Mouse (Mus musculus): Measurements from ENCODE around the gene Tceal7. TPM values are rescaled to one million over a fixed set of nuclear protein-coding genes. Genes with fewer than 3 reads are reported as not detected.
A peak's percentile ranks its signal among the peaks of the same experiment; 100 is the strongest.
"Not testable (repeated sequence)": the region's sequence is repeated elsewhere in the genome, so short reads cannot be mapped to it uniquely, and the experiment has no call there.

Tceal7 gene
- polyA plus RNA-seq, 1 experiment from 2014 or later, result 2.5 TPM

DNA sequence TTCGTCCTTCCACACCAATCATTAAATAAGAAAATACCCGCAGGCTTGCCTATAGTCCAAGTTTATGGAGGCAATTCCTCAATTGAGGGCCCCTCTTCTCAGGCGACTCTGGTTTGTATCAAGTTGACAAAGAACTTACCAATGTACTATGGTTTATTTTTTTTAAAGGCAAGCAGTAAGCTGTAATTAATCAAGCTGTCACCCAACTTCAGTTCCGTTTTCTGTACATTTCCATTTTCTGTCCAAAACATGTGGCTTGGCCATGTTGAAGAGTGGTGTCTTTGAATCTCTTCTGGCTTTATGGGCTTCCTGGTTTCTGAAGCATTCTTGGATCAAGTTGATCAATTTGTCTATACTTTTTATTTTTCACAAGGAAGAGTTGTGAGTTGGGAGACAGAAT lies 53.6 kb downstream of the Tceal7 start:
- peaks cover 6% of the 10 kb centered on the region; the same call in 1 of the 2 replicates for H3K36me3 ChIP-seq
- H3K9me3 ChIP-seq, result no peaks in the 10 kb centered on the region
- H3K27me3 ChIP-seq (ENCODE audit: insufficient read depth, poor library complexity, severe bottlenecking), result no peaks in the 10 kb centered on the region
- DNase-seq (ENCODE audit: low spot score), result no peak
- no peak overlapping the region for H3K4me3 ChIP-seq
- H3K4me1 ChIP-seq, result peaks cover 5% of the 10 kb centered on the region; the same call in 1 of the 2 replicates
- H3K27ac ChIP-seq, result no peak overlapping the region
- 51% methylated on average over 4 of the region's 4 CpGs for WGBS

DNA sequence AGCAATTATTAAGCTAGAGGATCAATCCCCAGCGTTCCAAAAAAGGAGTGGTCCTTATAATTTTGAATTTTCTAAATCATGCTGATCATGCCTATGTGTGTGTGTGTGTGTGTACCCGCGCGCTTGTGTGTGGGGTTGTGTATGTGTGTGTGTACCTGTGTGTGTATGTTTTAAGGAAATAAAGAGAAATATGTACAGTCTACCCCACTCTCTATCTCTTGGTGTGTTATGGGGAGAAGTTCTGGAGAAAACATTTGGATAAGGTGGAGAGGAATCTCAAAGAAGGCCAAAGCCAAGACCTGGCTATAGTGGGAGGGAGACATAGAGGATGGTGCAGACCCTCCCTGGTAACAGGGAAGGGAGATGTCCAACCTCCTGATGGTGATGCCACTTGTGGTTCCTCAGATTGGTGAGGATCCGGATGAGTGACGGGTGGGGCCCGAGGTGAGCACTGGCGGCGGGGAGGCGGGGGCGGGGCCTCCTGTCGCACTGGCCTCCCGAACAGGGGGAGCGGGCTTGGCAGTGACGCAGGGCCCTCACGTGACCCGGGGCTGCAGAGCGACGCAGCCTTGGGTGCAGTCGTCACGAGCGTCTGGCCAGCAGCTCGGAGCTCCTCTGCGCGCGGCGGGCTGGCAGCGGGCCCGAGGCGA lies 55.3 kb downstream of the Tceal7 start, which contains the start of gene Bex3:
TSS of gene Bex3 (plus strand) at position 511 of the 650 bp plus-strand sequence.
- 77% methylated on average over 4 of the region's 30 CpGs for WGBS
- H3K27ac ChIP-seq, result peak within 1 kb of the TSS; percentile 79

DNA sequence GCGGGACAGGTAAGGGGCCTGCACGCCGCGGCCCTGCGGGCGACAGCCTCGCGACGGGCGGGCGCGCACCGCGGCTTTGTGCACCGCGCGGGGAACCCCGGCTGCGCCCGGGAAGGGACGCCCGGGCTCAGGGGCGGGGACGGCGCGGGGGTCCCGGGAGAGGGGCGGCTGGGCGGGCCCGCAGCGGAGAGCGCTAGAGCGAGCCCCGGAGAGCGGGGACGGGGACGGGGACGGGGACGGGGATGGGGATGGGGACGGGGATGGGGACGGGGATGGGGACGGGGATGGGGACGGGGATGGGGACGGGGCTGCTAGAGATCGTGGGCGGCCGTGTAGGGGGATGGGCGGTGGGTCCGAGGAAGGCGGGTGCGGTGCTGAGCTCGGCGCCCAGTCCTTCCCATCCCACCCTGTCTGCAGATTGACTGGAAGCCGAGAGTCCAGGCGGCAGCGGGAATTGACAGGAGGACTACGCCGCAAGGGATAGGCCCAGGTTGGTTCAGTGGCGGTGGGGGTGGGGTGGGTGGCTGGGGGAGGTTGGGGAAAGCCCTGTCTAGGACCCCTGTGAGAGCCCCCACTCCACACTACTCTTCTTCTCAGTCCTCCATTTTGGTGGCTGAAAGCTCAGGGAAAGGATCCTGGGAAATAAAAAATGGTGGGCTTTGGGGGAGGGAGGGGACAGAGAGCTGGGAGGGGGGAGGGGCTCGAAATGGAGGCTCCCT lies 56.0 kb downstream of the Tceal7 start:
- not testable (repeated sequence) for H3K4me1 ChIP-seq; H3K27me3 ChIP-seq (ENCODE audit: insufficient read depth, poor library complexity, severe bottlenecking); H3K36me3 ChIP-seq; H3K9me3 ChIP-seq; DNase-seq (ENCODE audit: low spot score)
- Histone ChIP-seq H3K4me3 (peak overlapping the region; percentile 57), H3K27ac (peak overlapping the region; percentile 79)
- WGBS, result 23% methylated on average over 13 of the region's 60 CpGs

More for the DNA sequence above, 55.3 kb downstream of the Tceal7 start, which contains the start of gene Bex3:
- peak within 1 kb of the TSS; percentile 57 for H3K4me3 ChIP-seq
- H3K9me3 ChIP-seq; H3K4me1 ChIP-seq; H3K27me3 ChIP-seq (ENCODE audit: insufficient read depth, poor library complexity, severe bottlenecking); DNase-seq (ENCODE audit: low spot score); H3K36me3 ChIP-seq: not testable (repeated sequence)

DNA sequence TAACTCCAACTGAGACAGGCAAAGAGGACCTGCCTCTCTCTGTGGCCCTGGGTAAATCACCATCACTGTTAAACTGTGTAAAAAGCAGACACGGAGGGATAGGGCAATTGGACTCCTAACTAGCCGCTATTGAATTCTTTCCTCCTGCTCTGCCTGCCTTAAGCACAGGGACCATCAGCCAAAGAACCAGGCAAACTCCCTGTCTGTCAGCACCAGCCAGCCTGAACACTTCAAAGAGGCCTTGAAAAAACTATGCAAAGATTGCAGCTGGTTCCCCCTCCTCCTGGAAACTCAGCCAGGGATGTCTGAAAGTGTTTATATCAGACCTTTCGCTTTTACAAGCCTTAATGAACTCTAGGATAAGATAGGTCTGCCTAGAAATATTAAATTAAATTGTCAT lies 60.0 kb downstream of the Tceal7 start:
- Histone ChIP-seq H3K27me3 (ENCODE audit: insufficient read depth, poor library complexity, severe bottlenecking) (no peaks in the 10 kb centered on the region), H3K36me3 (peaks cover 6% of the 10 kb centered on the region; the same call in 1 of the 2 replicates), H3K27ac (no peak overlapping the region), H3K4me3 (no peak overlapping the region), H3K9me3 (no peaks in the 10 kb centered on the region), H3K4me1 (peaks cover 5% of the 10 kb centered on the region; the same call in 1 of the 2 replicates)
- 31% methylated on average over 3 of the region's 3 CpGs for WGBS
- peak; percentile 76 for DNase-seq (ENCODE audit: low spot score)

DNA sequence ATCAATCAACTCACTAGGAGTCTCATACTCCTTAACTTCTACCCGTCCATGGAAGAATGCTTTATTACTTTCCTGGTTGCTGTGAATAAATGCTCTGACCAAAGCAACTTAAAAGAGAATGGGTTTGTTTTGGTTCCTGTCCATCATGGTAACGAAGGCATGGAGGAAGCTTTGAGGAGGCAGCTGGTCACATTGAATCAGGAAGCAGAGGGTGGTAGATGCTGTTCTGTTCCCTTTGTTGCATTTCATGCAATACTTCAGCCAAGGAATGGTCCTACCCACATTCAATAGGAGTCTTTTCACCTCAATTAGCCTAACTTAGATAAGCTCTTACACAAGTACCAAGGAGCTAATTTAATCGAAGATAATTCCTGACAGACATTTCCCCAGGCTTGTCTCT lies 60.8 kb downstream of the Tceal7 start:
- Histone ChIP-seq H3K9me3 (no peaks in the 10 kb centered on the region), H3K4me3 (no peak overlapping the region), H3K27ac (no peak overlapping the region), H3K36me3 (peaks cover 6% of the 10 kb centered on the region; the same call in 1 of the 2 replicates), H3K4me1 (peaks cover 5% of the 10 kb centered on the region; the same call in 1 of the 2 replicates), H3K27me3 (ENCODE audit: insufficient read depth, poor library complexity, severe bottlenecking) (no peaks in the 10 kb centered on the region)
- 38% methylated on average over 3 of the region's 3 CpGs for WGBS
- no peak for DNase-seq (ENCODE audit: low spot score)

Small RNA genes within 50 kb of the gene (microRNA-seq; reads per million reads assigned to microRNA genes)
- gene Mir6383, result not detected

Other genes with a start within 250 kb of the Tceal7 start
- 92.5 and 109 TPM in 2 replicates for gene Arxes2, start 221.0 kb upstream of the Tceal7 start, polyA plus RNA-seq (2016; fragmentation: Nextera tagmentation; extraction: Ambion mirVana)
- gene Arxes1, start 181.4 kb upstream of the Tceal7 start, polyA plus RNA-seq (2016; fragmentation: Nextera tagmentation; extraction: Ambion mirVana), result 32.3 and 46.8 TPM in 2 replicates
- gene Bex2, start 146.5 kb upstream of the Tceal7 start, polyA plus RNA-seq (2016; fragmentation: Nextera tagmentation; extraction: Ambion mirVana), result 83.6 and 197 TPM in 2 replicates
- 0.39 and 0.43 TPM in 2 replicates for gene Nxf3, start 129.5 kb upstream of the Tceal7 start, polyA plus RNA-seq (2016; fragmentation: Nextera tagmentation; extraction: Ambion mirVana)
- gene Bex4, start 75.8 kb upstream of the Tceal7 start, polyA plus RNA-seq (2016; fragmentation: Nextera tagmentation; extraction: Ambion mirVana), result 183 and 228 TPM in 2 replicates
- gene Tceal8, start 42.4 kb upstream of the Tceal7 start, polyA plus RNA-seq (2016; fragmentation: Nextera tagmentation; extraction: Ambion mirVana), result 256 and 309 TPM in 2 replicates
- gene Tceal5, start 10.9 kb upstream of the Tceal7 start, polyA plus RNA-seq (2016; fragmentation: Nextera tagmentation; extraction: Ambion mirVana), result 9.6 and 11.1 TPM in 2 replicates
- gene Bex1, start 734 bp downstream of the Tceal7 start, polyA plus RNA-seq (2016; fragmentation: Nextera tagmentation; extraction: Ambion mirVana), result 197 and 260 TPM in 2 replicates
- 514 and 610 TPM in 2 replicates for gene Tceal9, start 30.3 kb downstream of the Tceal7 start, polyA plus RNA-seq (2016; fragmentation: Nextera tagmentation; extraction: Ambion mirVana)
- 809 and 1,033 TPM in 2 replicates for gene Bex3, start 55.5 kb downstream of the Tceal7 start, polyA plus RNA-seq (2016; fragmentation: Nextera tagmentation; extraction: Ambion mirVana)